Mouse (Mus musculus) ovary, postnatal 14 days (tissue): ENCODE measurements at regions not wholly inside any gene's neighbourhood (a gene's known extent, or its start where the extent isn't known, plus 50 kb on each side); places are given as distances from the start of the nearest gene placed in this dataset.

ENCODE experiments used
- DNase-seq: peaks from one replicate; pipeline ENCODE4 v3.0.0; 2022; ENCODE audit warnings: low spot score

- no peak for DNase-seq
These were observed 167.1 kb downstream of the Fam169b start for GRCm38 (mm10) chr7:68440661-68441150.

GRCm38 (mm10) chr7:68428946-68429345 lies 155.3 kb downstream of the Fam169b start:
- no peak for DNase-seq

- DNase-seq = peak; percentile 10
These were observed 142.3 kb downstream of the Fam169b start for GRCm38 (mm10) chr7:68415890-68416289.

- no peak for DNase-seq
These were observed 139.1 kb downstream of the Fam169b start for GRCm38 (mm10) chr7:68412786-68413185.
